Mouse (Mus musculus): ENCODE measurements around the gene Ptprr.

DNA sequence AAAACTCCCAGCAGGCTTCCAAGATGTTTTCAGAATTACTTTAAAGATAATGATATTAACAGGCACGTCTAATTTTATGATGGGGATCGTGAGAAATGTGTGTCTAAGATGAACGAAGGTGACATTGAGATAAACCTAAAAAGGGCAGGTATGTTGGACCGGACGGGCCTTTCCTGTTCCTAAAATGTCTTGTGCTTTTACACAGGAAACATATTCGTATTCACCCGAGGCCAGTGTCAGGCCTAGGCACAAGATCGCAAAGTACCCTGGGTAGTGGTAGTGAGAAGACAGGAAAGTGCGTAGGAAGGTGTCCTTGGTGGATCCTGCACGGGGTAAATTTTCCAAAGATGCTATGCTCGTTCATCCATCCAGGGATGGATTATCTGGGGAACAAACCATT is 188.4 kb downstream of the Ptprr start:
- TF ChIP-seq POLR2A (IDR thresholded peaks at IDR 0.05; ENCODE audit: low read depth, low read length) (no peak), CTCF (conservative IDR thresholded peaks at IDR 0.05; ENCODE audit: insufficient read depth, insufficient read length, low read depth, low read length) (no peak)
